In genomic region chr16:66771883-66772282, GRCm38 (mm10) we compare ENCODE assay signal across 27 mouse cellular contexts.
A peak's percentile ranks its signal among the peaks of the same experiment; 100 is the strongest.
DNase-seq lines count a peak whose midpoint lies in the region; ATAC-seq and TF ChIP-seq lines count a peak whose summit lies in the region.
"Had no signal": no experiment of that assay in that cellular context is flagged by ENCODE, and none has a peak within 500 bp of the region (broad histone marks: within the 10 kb centered on the region; RNA-seq: fewer than 3 reads in every experiment).

No protein-coding gene starts in this region.

- H3K4me2 ChIP-seq in neural tube, embryonic 11.5 days (ENCODE audit: low read depth), result no peak overlapping the region
- no peak overlapping the region for H3K4me2 ChIP-seq in neural tube, embryonic 15.5 days
- H3K4me2 ChIP-seq in forebrain, postnatal 0 days (ENCODE audit: low read depth), result no peak overlapping the region
- H3K4me2 ChIP-seq in midbrain, embryonic 16.5 days (ENCODE audit: low read length), result no peak overlapping the region
- H3K4me2 ChIP-seq: embryonic facial prominence, embryonic 13.5 days; heart, embryonic 15.5 days; hindbrain, embryonic 15.5 days; liver, embryonic 12.5 days had no signal

- H3K36me3 ChIP-seq in neural tube, embryonic 11.5 days (ENCODE audit: control insufficient read depth, insufficient read depth, low read length), result no peaks in the 10 kb centered on the region
- no peaks in the 10 kb centered on the region for H3K36me3 ChIP-seq in neural tube, embryonic 15.5 days
- no peaks in the 10 kb centered on the region for H3K36me3 ChIP-seq in forebrain, postnatal 0 days (ENCODE audit: insufficient read depth)
- H3K36me3 ChIP-seq in midbrain, embryonic 16.5 days (ENCODE audit: control insufficient read depth, insufficient read depth, low read length), result no peaks in the 10 kb centered on the region
- H3K36me3 ChIP-seq: embryonic facial prominence, embryonic 13.5 days; heart, embryonic 10.5 days; heart, embryonic 15.5 days; hindbrain, embryonic 15.5 days; liver, embryonic 12.5 days had no signal

- H3K9ac ChIP-seq in neural tube, embryonic 11.5 days (ENCODE audit: low read length), result no peak overlapping the region
- no peak overlapping the region for H3K9ac ChIP-seq in neural tube, embryonic 15.5 days (replicated peaks)
- H3K9ac ChIP-seq in forebrain, postnatal 0 days, result no peak overlapping the region
- no peak overlapping the region for H3K9ac ChIP-seq in midbrain, embryonic 16.5 days (ENCODE audit: low read depth, low read length)
- H3K9ac ChIP-seq: embryonic facial prominence, embryonic 13.5 days; heart, embryonic 15.5 days; hindbrain, embryonic 15.5 days; liver, embryonic 12.5 days; liver, postnatal 0 days had no signal

- TF ChIP-seq CTCF in forebrain, postnatal 0 days (IDR thresholded peaks at IDR 0.05; ENCODE audit: low read depth), result no peak

- no peak for DNase-seq in frontal cortex, adult 2 months (ENCODE audit: extremely low spot score in 1 of 2, low spot score in 1 of 2)
- DNase-seq in neural tube, embryonic 11.5 days (ENCODE audit: low spot score), result peak; percentile 19
- no peak for DNase-seq in forebrain, postnatal 0 days
- DNase-seq in urinary bladder, postnatal 14 days (ENCODE audit: low spot score), result no peak
- DNase-seq in cerebellum, postnatal 25 days, result no peak
- DNase-seq: adrenal gland, postnatal 25 days; B cell, adult 2 months; cerebellum, adult 8-10 months; cerebellum, postnatal 36 days; gastrocnemius, postnatal 25 days; heart, adult 11 months; kidney, adult 11 months; kidney, postnatal 36 days; left cerebral cortex, postnatal 4 days; liver, postnatal 0 days; lung, postnatal 36 days had no signal

- WGBS in neural tube, embryonic 11.5 days, result 38% methylated on average over 4 of the region's 4 CpGs
- 26% methylated on average over 4 of the region's 4 CpGs for WGBS in neural tube, embryonic 15.5 days
- WGBS in forebrain, postnatal 0 days, result 30% methylated on average over 4 of the region's 4 CpGs
- WGBS in midbrain, embryonic 16.5 days, result 16% methylated on average over 4 of the region's 4 CpGs

- H3K27me3 ChIP-seq in neural tube, embryonic 11.5 days (ENCODE audit: control insufficient read depth, insufficient read depth, low read length), result no peaks in the 10 kb centered on the region
- no peaks in the 10 kb centered on the region for H3K27me3 ChIP-seq in neural tube, embryonic 15.5 days (replicated peaks)
- H3K27me3 ChIP-seq in forebrain, postnatal 0 days (ENCODE audit: insufficient read depth, low read length), result no peaks in the 10 kb centered on the region
- H3K27me3 ChIP-seq in midbrain, embryonic 16.5 days (ENCODE audit: control insufficient read depth, insufficient read depth, low read depth, low read length), result no peaks in the 10 kb centered on the region
- H3K27me3 ChIP-seq: embryonic facial prominence, embryonic 13.5 days; heart, embryonic 15.5 days; hindbrain, embryonic 15.5 days; liver, embryonic 12.5 days had no signal

- H3K4me3 ChIP-seq in neural tube, embryonic 11.5 days (ENCODE audit: low read depth, low read length), result no peak overlapping the region
- H3K4me3 ChIP-seq in neural tube, embryonic 15.5 days (replicated peaks), result no peak overlapping the region
- H3K4me3 ChIP-seq in forebrain, postnatal 0 days (ENCODE audit: low read depth, low read length), result no peak overlapping the region
- no peak overlapping the region for H3K4me3 ChIP-seq in midbrain, embryonic 16.5 days (ENCODE audit: low read depth, low read length)
- H3K4me3 ChIP-seq: embryonic facial prominence, embryonic 13.5 days; heart, embryonic 10.5 days; heart, embryonic 15.5 days; hindbrain, embryonic 15.5 days; layer of hippocampus, adult 2 months; left cerebral cortex, adult 2 months; liver, embryonic 12.5 days had no signal

- H3K27ac ChIP-seq in neural tube, embryonic 11.5 days (ENCODE audit: low read depth, low read length), result no peak overlapping the region
- no peak overlapping the region for H3K27ac ChIP-seq in neural tube, embryonic 15.5 days (replicated peaks)
- H3K27ac ChIP-seq in forebrain, postnatal 0 days (ENCODE audit: low read depth, low read length), result no peak overlapping the region
- no peak overlapping the region for H3K27ac ChIP-seq in midbrain, embryonic 16.5 days (ENCODE audit: low read length)
- H3K27ac ChIP-seq: embryonic facial prominence, embryonic 13.5 days; heart, embryonic 10.5 days; heart, embryonic 15.5 days; hindbrain, embryonic 15.5 days; layer of hippocampus, adult 2 months; liver, embryonic 12.5 days had no signal

- peak; percentile 29 for ATAC-seq in frontal cortex, adult (ENCODE audit: low TSS enrichment)
- 0 out of 2 replicates have a peak, but pooled peaks have one; percentile 17 for ATAC-seq in neural tube, embryonic 11.5 days (ENCODE audit: insufficient read depth, low FRiP score, low TSS enrichment)
- ATAC-seq in neural tube, embryonic 15.5 days (ENCODE audit: low FRiP score), result no peak
- peak; percentile 76 for ATAC-seq in forebrain, postnatal 0 days
- ATAC-seq in midbrain, embryonic 16.5 days, result peak; percentile 55; the same call in 1 of the 2 replicates
- ATAC-seq: inflammation-experienced regulatory T-cells, adult 6 months; liver, embryonic 12.5 days; liver, postnatal 0 days had no signal

- no peaks in the 10 kb centered on the region for H3K4me1 ChIP-seq in neural tube, embryonic 11.5 days (ENCODE audit: control insufficient read depth, insufficient read depth, low read length)
- peaks cover 7% of the 10 kb centered on the region; the same call in 1 of the 2 replicates for H3K4me1 ChIP-seq in neural tube, embryonic 15.5 days
- no peaks in the 10 kb centered on the region for H3K4me1 ChIP-seq in forebrain, postnatal 0 days (ENCODE audit: insufficient read depth)
- H3K4me1 ChIP-seq in midbrain, embryonic 16.5 days (ENCODE audit: control insufficient read depth, insufficient read depth, low read length), result peaks cover 5% of the 10 kb centered on the region
- H3K4me1 ChIP-seq: embryonic facial prominence, embryonic 13.5 days; heart, embryonic 10.5 days; heart, embryonic 15.5 days; liver, embryonic 12.5 days had no signal

- H3K9me3 ChIP-seq in neural tube, embryonic 11.5 days (ENCODE audit: control insufficient read depth, low read length), result no peaks in the 10 kb centered on the region
- H3K9me3 ChIP-seq in neural tube, embryonic 15.5 days (replicated peaks), result no peaks in the 10 kb centered on the region
- H3K9me3 ChIP-seq in forebrain, postnatal 0 days (ENCODE audit: low read length), result no peaks in the 10 kb centered on the region
- H3K9me3 ChIP-seq in midbrain, embryonic 16.5 days (replicated peaks; ENCODE audit: control insufficient read depth, low read length, poor library complexity, severe bottlenecking), result no peaks in the 10 kb centered on the region
- H3K9me3 ChIP-seq: embryonic facial prominence, embryonic 13.5 days; heart, embryonic 10.5 days; heart, embryonic 15.5 days; hindbrain, embryonic 15.5 days; liver, embryonic 12.5 days had no signal
